Mouse (Mus musculus) C2C12 (cell line): Measurements from ENCODE around the gene Blcap.

Experiments used
- CTCF ChIP-seq: IDR thresholded peaks from one replicate; pipeline ENCODE4 v1.5.1; 2011; ENCODE audit not compliant: control insufficient read depth, insufficient read depth, insufficient read length
- MAX ChIP-seq: IDR thresholded peaks from one replicate; pipeline ENCODE4 v1.6.1; 2011; ENCODE audit warnings: mild to moderate bottlenecking, control low read depth
- MYOD1 ChIP-seq: IDR thresholded peaks from one replicate; pipeline ENCODE4 v1.6.1; 2011; ENCODE audit warnings: low read depth; ENCODE audit not compliant: control insufficient read depth, insufficient read length
- MYOG ChIP-seq: IDR thresholded peaks from one replicate; pipeline ENCODE4 v1.6.1; 2011; ENCODE audit not compliant: control insufficient read depth, insufficient read length; ENCODE audit errors: extremely low read depth
- USF1 ChIP-seq: IDR thresholded peaks from one replicate; pipeline ENCODE4 v1.6.1; 2011; ENCODE audit warnings: low read depth, mild to moderate bottlenecking, control low read depth, moderate library complexity

DNA sequence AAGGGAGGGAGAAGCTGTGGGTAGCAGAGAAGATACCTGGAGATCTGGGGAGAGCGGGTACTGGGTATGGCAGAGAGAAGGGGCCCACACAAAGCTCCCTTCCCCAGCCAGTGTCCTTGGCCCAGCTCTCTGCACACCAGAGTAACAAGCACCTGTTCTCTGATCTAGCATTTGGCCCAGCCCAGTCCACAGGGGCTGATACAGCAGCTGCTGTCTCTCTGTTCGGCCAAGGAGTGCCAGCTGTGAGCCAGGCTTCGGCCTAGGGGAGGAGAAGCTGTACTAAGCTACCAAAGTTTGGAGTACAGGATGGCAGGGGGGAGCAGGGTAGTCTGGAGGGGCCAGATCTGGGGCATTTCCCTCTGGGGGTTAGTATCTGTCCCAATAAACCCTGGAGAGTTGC lies 40.7 kb upstream of the Blcap start:
- TF ChIP-seq CTCF (no peak), MAX (no peak), MYOG (no peak), MYOD1 (no peak), USF1 (no peak)
